Mouse (Mus musculus): ENCODE measurements at regions not wholly inside any gene's neighbourhood (a gene's known extent, or its start where the extent isn't known, plus 50 kb on each side); places are given as distances from the start of the nearest gene placed in this dataset.

- intact Hi-C loops (cut with DNase I) = no loop called here
Measured at GRCm38 (mm10) chr5:102269204-102269603, 199.5 kb upstream of the Wdfy3 start.

GRCm38 (mm10) chr5:102275621-102276020, 205.6 kb upstream of the Arhgap24 start:
- DNase-seq (ENCODE audit: low spot score in 2 of 2) = no peak
- intact Hi-C loops (cut with DNase I) = no loop called here

More at GRCm38 (mm10) chr5:102269204-102269603, 199.5 kb upstream of the Wdfy3 start:
- DNase-seq (ENCODE audit: low spot score in 2 of 2) = no peak

GRCm38 (mm10) chr5:102287131-102287530, 194.1 kb upstream of the Arhgap24 start:
- DNase-seq (ENCODE audit: low spot score in 2 of 2) = peak in 1 of 2 experiments; percentile 78
- intact Hi-C loops (cut with DNase I) = no loop called here

GRCm38 (mm10) chr5:102290866-102291265, 190.3 kb upstream of the Arhgap24 start:
- intact Hi-C loops (cut with DNase I) = no loop called here
- peak in 1 of 2 experiments; percentile 9 for DNase-seq (ENCODE audit: low spot score in 2 of 2)

GRCm38 (mm10) chr5:102295564-102295963, 185.6 kb upstream of the Arhgap24 start:
- intact Hi-C loops (cut with DNase I) = no loop called here
- DNase-seq (ENCODE audit: low spot score in 2 of 2) = no peak

GRCm38 (mm10) chr5:102306309-102306708, 174.9 kb upstream of the Arhgap24 start:
- DNase-seq (ENCODE audit: low spot score in 2 of 2) = no peak
- intact Hi-C loops (cut with DNase I) = no loop called here

- no peak for DNase-seq (ENCODE audit: low spot score in 2 of 2)
- intact Hi-C loops (cut with DNase I) = no loop called here
Measured at GRCm38 (mm10) chr5:102306718-102307117, 174.5 kb upstream of the Arhgap24 start.

GRCm38 (mm10) chr5:102311570-102311969, 169.6 kb upstream of the Arhgap24 start:
- DNase-seq (ENCODE audit: low spot score in 2 of 2) = no peak
- intact Hi-C loops (cut with DNase I) = no loop called here

- intact Hi-C loops (cut with DNase I) = no loop called here
- peak; percentile 14 to 82 for DNase-seq (ENCODE audit: low spot score in 2 of 2)
Measured at GRCm38 (mm10) chr5:102328197-102328784, 152.9 kb upstream of the Arhgap24 start.

- intact Hi-C loops (cut with DNase I) = no loop called here
- no peak for DNase-seq (ENCODE audit: low spot score in 2 of 2)
Measured at GRCm38 (mm10) chr5:102333894-102334293, 147.3 kb upstream of the Arhgap24 start.

GRCm38 (mm10) chr5:102334442-102335197, 146.6 kb upstream of the Arhgap24 start:
- intact Hi-C loops (cut with DNase I) = no loop called here

GRCm38 (mm10) chr5:102366481-102366880, 114.7 kb upstream of the Arhgap24 start:
- DNase-seq (ENCODE audit: low spot score in 2 of 2) = peak in 1 of 2 experiments; percentile 32
- intact Hi-C loops (cut with DNase I) = no loop called here

More at GRCm38 (mm10) chr5:102334442-102335197, 146.6 kb upstream of the Arhgap24 start:
- no peak for DNase-seq (ENCODE audit: low spot score in 2 of 2)

- intact Hi-C loops (cut with DNase I) = no loop called here
- peak; percentile 29 to 40 for DNase-seq (ENCODE audit: low spot score in 2 of 2)
Measured at GRCm38 (mm10) chr5:102373309-102373971, 107.8 kb upstream of the Arhgap24 start.

GRCm38 (mm10) chr5:102373972-102374755, 107.0 kb upstream of the Arhgap24 start:
- intact Hi-C loops (cut with DNase I) = no loop called here
- DNase-seq (ENCODE audit: low spot score in 2 of 2) = no peak

GRCm38 (mm10) chr5:102375339-102375738, 105.9 kb upstream of the Arhgap24 start:
- peak in 1 of 2 experiments; percentile 59 for DNase-seq (ENCODE audit: low spot score in 2 of 2)
- intact Hi-C loops (cut with DNase I) = no loop called here

GRCm38 (mm10) chr5:102393941-102394340, 87.2 kb upstream of the Arhgap24 start:
- DNase-seq (ENCODE audit: low spot score in 2 of 2) = no peak
- intact Hi-C loops (cut with DNase I) = no loop called here

- intact Hi-C loops (cut with DNase I) = no loop called here
Measured at GRCm38 (mm10) chr5:102395608-102396146, 85.5 kb upstream of the Arhgap24 start.

GRCm38 (mm10) chr5:102399006-102399405, 82.2 kb upstream of the Arhgap24 start:
- DNase-seq (ENCODE audit: low spot score in 2 of 2) = no peak
- intact Hi-C loops (cut with DNase I) = no loop called here

More at GRCm38 (mm10) chr5:102395608-102396146, 85.5 kb upstream of the Arhgap24 start:
- no peak for DNase-seq (ENCODE audit: low spot score in 2 of 2)

GRCm38 (mm10) chr5:102417642-102418041, 63.5 kb upstream of the Arhgap24 start:
- intact Hi-C loops (cut with DNase I) = loop anchor here (5.0 kb wide), 2 partner anchors 210 to 275 kb away; no protein-coding TSS in a partner anchor
- peak in 1 of 2 experiments; percentile 39 for DNase-seq (ENCODE audit: low spot score in 2 of 2)

Measured in left cerebral cortex, postnatal 25 days (tissue).